ENCODE assay signal across 24 mouse cellular contexts in the genomic region with DNA sequence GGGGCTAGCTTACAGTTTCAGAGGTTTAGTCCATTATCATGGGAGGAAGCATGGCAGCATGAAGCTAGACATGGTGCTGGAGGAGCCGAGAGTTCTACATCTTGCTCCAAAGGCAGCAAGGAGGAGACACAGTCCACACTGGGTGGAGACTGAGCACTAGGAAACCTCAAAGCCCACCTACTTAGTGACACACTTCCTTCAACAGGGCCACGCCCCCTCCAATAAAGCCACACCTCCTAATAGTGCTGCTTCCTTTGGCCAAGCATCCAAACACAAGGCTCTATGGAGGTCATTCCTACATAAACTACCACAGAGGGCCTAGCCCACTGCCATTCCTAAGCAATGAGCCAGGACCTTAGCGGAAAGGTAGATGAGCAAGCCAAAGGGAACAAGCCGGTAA. TPM values are rescaled to one million over a fixed set of nuclear protein-coding genes. Genes with fewer than 3 reads are reported as not detected.
DNase-seq lines count a peak whose midpoint lies in the region; ATAC-seq and TF ChIP-seq lines count a peak whose summit lies in the region.
"Had no signal": no experiment of that assay in that cellular context is flagged by ENCODE, and none has a peak within 500 bp of the region (broad histone marks: within the 10 kb centered on the region; RNA-seq: fewer than 3 reads in every experiment).

No protein-coding gene starts in this region.

- DNase-seq in liver, embryonic 11.5 days (ENCODE audit: low spot score): no peak
- DNase-seq in R1 (ENCODE audit: low read depth, low spot score): peak; percentile 88
- DNase-seq in adrenal gland, adult (ENCODE audit: inconsistent age in 2 of 2, low spot score in 1 of 2): no peak
- no peak for DNase-seq in cerebellum, postnatal 36 days
- no peak for DNase-seq in kidney, postnatal 4 days
- DNase-seq: adrenal gland, postnatal 14 days; B cell, adult 2 months; cerebellum, adult 11-12 months; cerebellum, adult 9-10 months; cerebellum, postnatal 25 days; gastrocnemius, postnatal 36 days; heart, adult 18-20 months; heart, postnatal 10 days; kidney, adult 18-20 months had no signal

- H3K4me1 ChIP-seq in liver, embryonic 12.5 days: peaks cover 20% of the 10 kb centered on the region
- H3K4me1 ChIP-seq in liver, embryonic 11.5 days (replicated peaks; ENCODE audit: control insufficient read depth, insufficient read depth, low read length): peaks cover 9% of the 10 kb centered on the region; the same call in 1 of the 2 replicates
- no peaks in the 10 kb centered on the region for H3K4me1 ChIP-seq in ES-Bruce4 (ENCODE audit: control insufficient read depth, insufficient read depth, low read length)
- H3K4me1 ChIP-seq: heart, embryonic 10.5 days; hindbrain, embryonic 13.5 days had no signal

- H3K4me3 ChIP-seq in liver, embryonic 12.5 days: no peak overlapping the region
- H3K4me3 ChIP-seq in liver, embryonic 11.5 days (ENCODE audit: low read depth, low read length): no peak overlapping the region
- H3K4me3 ChIP-seq in ES-Bruce4 (ENCODE audit: low read depth, low read length): peak overlapping the region; percentile 60
- H3K4me3 ChIP-seq: erythroblast, embryonic 14.5 days; forebrain, embryonic 10.5 days; heart, embryonic 10.5 days; hindbrain, embryonic 13.5 days had no signal

- H3K27ac ChIP-seq in liver, embryonic 12.5 days: no peak overlapping the region
- no peak overlapping the region for H3K27ac ChIP-seq in liver, embryonic 11.5 days (ENCODE audit: low read depth, low read length)
- H3K27ac ChIP-seq in ES-Bruce4 (ENCODE audit: insufficient read depth, low read length): no peak overlapping the region
- H3K27ac ChIP-seq: forebrain, embryonic 10.5 days; heart, embryonic 10.5 days; hindbrain, embryonic 13.5 days; hindbrain, postnatal 0 days had no signal

- TF ChIP-seq CTCF in ES-Bruce4 (IDR thresholded peaks at IDR 0.05; ENCODE audit: low read depth, low read length): no peak

- 83% methylated on average over 4 of the region's 4 CpGs for WGBS in liver, embryonic 12.5 days (ENCODE audit: insufficient replicate concordance)
- 91% methylated on average over 4 of the region's 4 CpGs for WGBS in liver, embryonic 11.5 days

- H3K4me2 ChIP-seq in liver, embryonic 12.5 days: no peak overlapping the region
- H3K4me2 ChIP-seq in liver, embryonic 11.5 days: no peak overlapping the region
- H3K4me2 ChIP-seq: hindbrain, embryonic 13.5 days had no signal

- no peak for TF ChIP-seq EP300 in ES-Bruce4 (IDR thresholded peaks at IDR 0.05; ENCODE audit: insufficient read depth, low read depth, low read length)

- peak; percentile 47; the same call in 1 of the 2 replicates for ATAC-seq in liver, embryonic 12.5 days
- ATAC-seq in liver, embryonic 11.5 days (replicated peaks; ENCODE audit: low FRiP score): no peak
- ATAC-seq: CD4-positive, CD25-positive, alpha-beta regulatory T cell, adult 4 months; forebrain, embryonic 14.5 days; hindbrain, postnatal 0 days; Patski had no signal

- no peaks in the 10 kb centered on the region for H3K27me3 ChIP-seq in liver, embryonic 12.5 days (replicated peaks)
- no peaks in the 10 kb centered on the region for H3K27me3 ChIP-seq in liver, embryonic 11.5 days (replicated peaks; ENCODE audit: control insufficient read depth, insufficient read depth, low read length)
- H3K27me3 ChIP-seq in ES-Bruce4 (ENCODE audit: control insufficient read depth, insufficient read depth, low read length, poor library complexity, severe bottlenecking): no peaks in the 10 kb centered on the region
- H3K27me3 ChIP-seq: hindbrain, embryonic 13.5 days; Patski had no signal

- H3K36me3 ChIP-seq in liver, embryonic 12.5 days: no peaks in the 10 kb centered on the region
- H3K36me3 ChIP-seq in liver, embryonic 11.5 days (ENCODE audit: control insufficient read depth, insufficient read depth, low read length): no peaks in the 10 kb centered on the region
- H3K36me3 ChIP-seq in ES-Bruce4 (ENCODE audit: control insufficient read depth, insufficient read depth, low read length, poor library complexity, severe bottlenecking): no peaks in the 10 kb centered on the region
- H3K36me3 ChIP-seq: forebrain, embryonic 10.5 days; heart, embryonic 10.5 days; hindbrain, embryonic 13.5 days had no signal

- no peak for TF ChIP-seq POLR2A in ES-Bruce4 (IDR thresholded peaks at IDR 0.05; ENCODE audit: insufficient read depth, low read length)

- H3K9ac ChIP-seq in liver, embryonic 12.5 days: no peak overlapping the region
- no peak overlapping the region for H3K9ac ChIP-seq in liver, embryonic 11.5 days (ENCODE audit: low read depth, low read length)
- no peak overlapping the region for H3K9ac ChIP-seq in ES-Bruce4 (ENCODE audit: low read depth, poor library complexity, severe bottlenecking)
- H3K9ac ChIP-seq: hindbrain, embryonic 13.5 days had no signal

- no peaks in the 10 kb centered on the region for H3K9me3 ChIP-seq in liver, embryonic 12.5 days (replicated peaks)
- no peaks in the 10 kb centered on the region for H3K9me3 ChIP-seq in liver, embryonic 11.5 days (ENCODE audit: control insufficient read depth, low read length)
- H3K9me3 ChIP-seq in ES-Bruce4 (replicated peaks; ENCODE audit: control insufficient read depth, insufficient read depth, low read length, poor library complexity, severe bottlenecking): no peaks in the 10 kb centered on the region
- H3K9me3 ChIP-seq: forebrain, embryonic 10.5 days; heart, embryonic 10.5 days; hindbrain, embryonic 13.5 days had no signal

RNA-seq across cellular contexts. Expression of a gene that starts 32.9 kb away (rescaled TPM):
- polyA plus RNA-seq in liver, embryonic 12.5 days (2016; fragmentation: Nextera tagmentation; extraction: Ambion mirVana): 19.5 and 20.5 TPM in 2 replicates
- 25.2 and 25.3 TPM in 2 replicates for polyA plus RNA-seq in liver, embryonic 11.5 days (2014; fragmentation: Nextera tagmentation; extraction: Ambion mirVana)
- polyA plus RNA-seq in ES-Bruce4 (2011; ENCODE audit: insufficient read depth, insufficient read length, low read depth, missing spikeins): 150 and 154 TPM in 2 replicates
